Mouse (Mus musculus) ES-Bruce4 (cell line): ENCODE data around the gene Cacnb3.

Experiments used
- CTCF ChIP-seq: IDR thresholded peaks from one replicate; pipeline ENCODE4 v1.8.1; 2011; ENCODE audit warnings: low read depth, low read length
- EP300 ChIP-seq: IDR thresholded peaks from 2 replicates; pipeline ENCODE4 v1.6.1; 2011; ENCODE audit warnings: low read depth, low read length; ENCODE audit not compliant: insufficient read depth
- POLR2A ChIP-seq: IDR thresholded peaks from one replicate; pipeline ENCODE4 v1.8.1; 2011; ENCODE audit warnings: low read length; ENCODE audit not compliant: insufficient read depth

DNA sequence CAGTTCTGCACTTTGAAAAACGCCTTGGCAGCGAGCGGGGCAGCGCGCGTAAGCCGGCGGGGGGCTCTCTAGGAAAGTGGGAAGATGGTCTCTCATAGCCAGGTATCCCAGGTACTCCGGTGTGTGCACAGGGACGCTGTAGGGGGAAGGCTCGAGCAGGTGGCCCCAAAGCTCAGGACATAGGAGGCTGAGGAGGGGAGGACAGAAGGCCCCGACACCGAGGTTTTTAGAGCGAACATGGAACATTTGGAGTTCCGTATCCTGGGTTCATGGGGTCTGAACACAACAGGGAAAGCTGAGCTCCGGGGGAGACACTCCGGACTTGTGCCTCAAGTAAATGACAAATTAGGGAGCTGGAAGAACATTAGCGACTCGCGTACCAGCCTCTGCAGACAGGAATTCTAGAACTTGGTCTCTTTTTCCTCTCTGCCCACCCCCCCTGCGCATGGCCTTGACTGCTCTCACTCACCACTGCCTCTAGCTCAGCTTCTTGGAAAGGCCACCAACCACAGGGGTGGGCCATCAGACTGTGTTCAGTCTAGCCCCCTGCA, 4.7 kb downstream of the Cacnb3 start:
- no peak for TF ChIP-seq CTCF
- no peak for TF ChIP-seq POLR2A
- TF ChIP-seq EP300, result no peak
